Comparison of ENCODE assay signal across 14 mouse cellular contexts in the genomic region with DNA sequence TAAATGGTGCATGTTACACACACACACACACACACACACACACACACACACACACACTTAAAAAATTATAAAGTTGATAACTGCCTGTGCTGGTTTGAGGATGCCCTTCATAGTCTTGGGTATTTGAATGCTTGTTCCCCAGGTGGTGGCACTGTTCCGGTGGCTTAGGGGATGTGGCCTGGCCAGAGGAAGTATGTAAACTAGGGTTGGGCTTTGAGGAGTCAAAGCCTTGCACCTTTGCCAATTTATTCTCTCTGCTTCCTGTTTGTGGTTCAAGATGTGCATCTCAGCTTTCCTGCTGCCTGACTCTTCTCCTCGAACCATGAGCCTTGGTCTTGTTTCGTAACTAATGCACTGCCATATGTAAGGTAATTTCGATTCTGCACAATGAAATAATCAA.
DNase-seq lines count a peak whose midpoint lies in the region; ATAC-seq lines count a peak whose summit lies in the region.
"Had no signal": no experiment of that assay in that cellular context is flagged by ENCODE, and none has a peak within 500 bp of the region (broad histone marks: within the 10 kb centered on the region; RNA-seq: fewer than 3 reads in every experiment).

No protein-coding gene starts in this region.

- ATAC-seq in CD4-positive, CD25-positive, alpha-beta regulatory T cell, adult 4 months = no peak

- peak; percentile 12 for DNase-seq in CD4-positive, CD25-positive, alpha-beta regulatory T cell, adult 2 months (ENCODE audit: low read depth, low spot score)
- peak; percentile 28 for DNase-seq in lung, postnatal 10 days
- DNase-seq in lung, adult 18-20 months = no peak
- peak; percentile 4 for DNase-seq in naive thymus-derived CD4-positive, alpha-beta T cell, adult 2 months (ENCODE audit: low read depth)
- DNase-seq in thymus, postnatal 4 days = peak; percentile 35
- DNase-seq in cerebellum, adult 18-20 months = no peak
- no peak for DNase-seq in left cerebral cortex, adult 18-20 months (ENCODE audit: low spot score in 2 of 2)
- DNase-seq: adrenal gland, postnatal 10 days; cerebellum, adult 9-10 months; embryo, embryonic 11 days; kidney, adult 18-20 months; layer of hippocampus, postnatal 36 days; lung, adult 2 months had no signal

Comparison
In these comparisons a context has a peak if more than half of its experiments do, and no peak if none do; other contexts are left out.
1. DNase-seq: peak in CD4-positive, CD25-positive, alpha-beta regulatory T cell, adult 2 months (single experiment), lung, postnatal 10 days (single experiment), naive thymus-derived CD4-positive, alpha-beta T cell, adult 2 months (single experiment) and thymus, postnatal 4 days (single experiment); none in lung, adult 18-20 months (0 of 2), cerebellum, adult 18-20 months (0 of 2) and left cerebral cortex, adult 18-20 months (0 of 2).